Mouse (Mus musculus) intestine, embryonic 14.5 days (tissue): ENCODE measurements around the gene Apoa2. TPM values are rescaled to one million over a fixed set of nuclear protein-coding genes. Genes with fewer than 3 reads are reported as not detected.

Experiments used
- ATAC-seq: fragments of 200-750 bp; cut with Nextera tagmentation; replicated peaks from 2 replicates; pipeline ENCODE4 v1.8.0; 2017; ENCODE audit warnings: low read depth, moderate number of reproducible peaks, moderate TSS enrichment, moderate library complexity; ENCODE audit not compliant: low FRiP score, low TSS enrichment
- DNase-seq: peaks from one replicate; pipeline ENCODE4 v3.0.0-alpha.2; 2018; ENCODE audit warnings: low spot score
- H3K27ac ChIP-seq: fragments of 300-500 bp; sonication (generic); 2 replicates; pipeline ENCODE4 v1.5.1; 2014; ENCODE audit warnings: low read depth, mild to moderate bottlenecking, control low read depth
- H3K27me3 ChIP-seq: fragments of 300-500 bp; sonication (generic); replicated peaks from 2 replicates; pipeline ENCODE4 v1.6.1; 2014; ENCODE audit warnings: low read length, control low read depth; ENCODE audit not compliant: control insufficient read depth, insufficient read depth
- H3K36me3 ChIP-seq: fragments of 300-500 bp; sonication (generic); 2 replicates; pipeline ENCODE4 v1.6.1; 2014; ENCODE audit warnings: low read length, control low read depth; ENCODE audit not compliant: control insufficient read depth, insufficient read depth
- H3K4me1 ChIP-seq: fragments of 300-500 bp; sonication (generic); replicated peaks from 2 replicates; pipeline ENCODE4 v1.6.1; 2014; ENCODE audit warnings: low read length, control low read depth, mixed read lengths; ENCODE audit not compliant: control insufficient read depth, insufficient read depth
- H3K4me2 ChIP-seq: fragments of 300-500 bp; sonication (generic); 2 replicates; pipeline ENCODE4 v1.6.1; 2014; ENCODE audit warnings: low read length
- H3K4me3 ChIP-seq: fragments of 300-500 bp; sonication (generic); 2 replicates; pipeline ENCODE4 v1.5.1; 2014; ENCODE audit warnings: low read depth, low read length, control low read depth, mixed read lengths
- H3K9ac ChIP-seq: fragments of 300-500 bp; sonication (generic); 2 replicates; pipeline ENCODE4 v1.6.1; 2014; ENCODE audit warnings: mild to moderate bottlenecking, low read length
- H3K9me3 ChIP-seq: fragments of 300-500 bp; sonication (generic); 2 replicates; pipeline ENCODE4 v1.6.1; 2016; ENCODE audit warnings: low read length, control low read depth; ENCODE audit not compliant: control insufficient read depth
- WGBS: fragments of 180-500 bp; shearing (Covaris S2); extraction: QIAGEN DNeasy Blood & Tissue Kit; methylation state at CpG from one replicate; pipeline ENCODE4 v1.1.7; 2014; 5-methylcytosine and 5-hydroxymethylcytosine counted together
- polyA plus RNA-seq: library from polyadenylated mRNA; unstranded; fragments of >200 nt; fragmentation: Nextera tagmentation; extraction: Ambion mirVana; gene quantifications from 2 replicates; pipeline ENCODE4 v1.2.1, GENCODE M21; 2014

Apoa2 gene
- polyA plus RNA-seq, 1 experiment from 2014 or later, result 2.5 TPM

- DNase-seq, result no peak
- WGBS, result 50% methylated on average over 1 of the region's 1 CpGs
- Histone ChIP-seq H3K27me3 (peaks cover 23% of the 10 kb centered on the region), H3K27ac (no peak overlapping the region), H3K4me1 (peaks cover 6% of the 10 kb centered on the region; the same call in 1 of the 2 replicates), H3K9ac (no peak overlapping the region), H3K36me3 (no peaks in the 10 kb centered on the region), H3K4me3 (no peak overlapping the region), H3K4me2 (no peak overlapping the region), H3K9me3 (no peaks in the 10 kb centered on the region)
- no peak for ATAC-seq
These were observed 25.3 kb upstream of the Apoa2 start for GRCm38 (mm10) chr1:171199532-171199931.

GRCm38 (mm10) chr1:171200769-171201168 is 24.1 kb upstream of the Apoa2 start:
- 97% methylated on average over 1 of the region's 1 CpGs for WGBS
- no peak overlapping the region for H3K4me2 ChIP-seq
- DNase-seq (no peak), ATAC-seq (no peak)
- no peak overlapping the region for H3K27ac ChIP-seq
- no peaks in the 10 kb centered on the region for H3K36me3 ChIP-seq
- H3K9me3 ChIP-seq, result no peaks in the 10 kb centered on the region
- no peak overlapping the region for H3K4me3 ChIP-seq
- H3K9ac ChIP-seq, result no peak overlapping the region
- H3K4me1 ChIP-seq, result peaks cover 1% of the 10 kb centered on the region; the same call in 1 of the 2 replicates
- peaks cover 13% of the 10 kb centered on the region for H3K27me3 ChIP-seq

- no peak overlapping the region for H3K4me2 ChIP-seq
- no peak overlapping the region for H3K4me3 ChIP-seq
- no peaks in the 10 kb centered on the region for H3K4me1 ChIP-seq
- WGBS, result 50% methylated on average over 11 of the region's 11 CpGs
- H3K9me3 ChIP-seq, result no peaks in the 10 kb centered on the region
- H3K27ac ChIP-seq, result no peak overlapping the region
- H3K36me3 ChIP-seq, result no peaks in the 10 kb centered on the region
- ATAC-seq (no peak), DNase-seq (no peak)
- no peaks in the 10 kb centered on the region for H3K27me3 ChIP-seq
- H3K9ac ChIP-seq, result no peak overlapping the region
These were observed 21.2 kb upstream of the Apoa2 start for GRCm38 (mm10) chr1:171203471-171204248.

GRCm38 (mm10) chr1:171204249-171204644 is 20.6 kb upstream of the Apoa2 start:
- Histone ChIP-seq H3K4me3 (no peak overlapping the region), H3K4me1 (no peaks in the 10 kb centered on the region), H3K27me3 (no peaks in the 10 kb centered on the region), H3K4me2 (no peak overlapping the region), H3K9me3 (no peaks in the 10 kb centered on the region), H3K36me3 (no peaks in the 10 kb centered on the region), H3K27ac (no peak overlapping the region), H3K9ac (no peak overlapping the region)
- DNase-seq (no peak), ATAC-seq (no peak)
- 64% methylated on average over 7 of the region's 7 CpGs for WGBS

- Histone ChIP-seq H3K27ac (no peak overlapping the region), H3K36me3 (no peaks in the 10 kb centered on the region), H3K27me3 (0 out of 2 replicates have a peak, but pooled peaks cover 3% of the 10 kb centered on the region), H3K4me2 (no peak overlapping the region), H3K4me1 (no peaks in the 10 kb centered on the region), H3K9ac (no peak overlapping the region), H3K4me3 (no peak overlapping the region), H3K9me3 (no peaks in the 10 kb centered on the region)
- ATAC-seq (no peak), DNase-seq (no peak)
- 83% methylated on average over 6 of the region's 6 CpGs for WGBS
These were observed 19.0 kb upstream of the Apoa2 start for GRCm38 (mm10) chr1:171205704-171206493.

- DNase-seq (no peak), ATAC-seq (no peak)
- Histone ChIP-seq H3K4me1 (no peaks in the 10 kb centered on the region), H3K27ac (no peak overlapping the region), H3K9ac (no peak overlapping the region), H3K27me3 (0 out of 2 replicates have a peak, but pooled peaks cover 3% of the 10 kb centered on the region), H3K9me3 (no peaks in the 10 kb centered on the region), H3K36me3 (no peaks in the 10 kb centered on the region), H3K4me3 (no peak overlapping the region), H3K4me2 (no peak overlapping the region)
- WGBS, result 29% methylated on average over 4 of the region's 4 CpGs
These were observed 15.4 kb upstream of the Apoa2 start for GRCm38 (mm10) chr1:171209409-171209808.

- ATAC-seq (no peak), DNase-seq (no peak)
- no peak overlapping the region for H3K27ac ChIP-seq
- H3K4me1 ChIP-seq, result no peaks in the 10 kb centered on the region
- H3K9me3 ChIP-seq, result no peaks in the 10 kb centered on the region
- H3K4me3 ChIP-seq, result no peak overlapping the region
- 51% methylated on average over 3 of the region's 3 CpGs for WGBS
- H3K36me3 ChIP-seq, result no peaks in the 10 kb centered on the region
- 0 out of 2 replicates have a peak, but pooled peaks cover 3% of the 10 kb centered on the region for H3K27me3 ChIP-seq
- H3K4me2 ChIP-seq, result no peak overlapping the region
- no peak overlapping the region for H3K9ac ChIP-seq
These were observed 12.0 kb upstream of the Apoa2 start for GRCm38 (mm10) chr1:171212854-171213253.

GRCm38 (mm10) chr1:171213801-171214496 is 10.9 kb upstream of the Apoa2 start, which contains the start of gene Nr1i3:
Gene Nr1i3, plus strand, starts transcription at chr1:171213970.
- H3K27me3 ChIP-seq, result 0 out of 2 replicates have a peak, but pooled peaks cover 3% of the 10 kb centered on the region
- no peak within 1 kb of the TSS for H3K4me2 ChIP-seq
- WGBS, result 67% methylated on average over 10 of the region's 10 CpGs
- no peaks in the 10 kb centered on the region for H3K4me1 ChIP-seq
- ATAC-seq (peak; percentile 71), DNase-seq (no peak)
- H3K27ac ChIP-seq, result no peak within 1 kb of the TSS
- H3K9me3 ChIP-seq, result no peaks in the 10 kb centered on the region
- H3K9ac ChIP-seq, result no peak within 1 kb of the TSS
- peaks cover 2% of the 10 kb centered on the region for H3K36me3 ChIP-seq
- H3K4me3 ChIP-seq, result no peak within 1 kb of the TSS
